Mouse (Mus musculus): Measurements from ENCODE around the gene Cd302.

GRCm38 (mm10) chr2:60288606-60289005, 4.3 kb upstream of the Cd302 start:
- TF ChIP-seq CTCF (IDR thresholded peaks at IDR 0.05; ENCODE audit: low read depth) (no peak), EP300 (IDR thresholded peaks at IDR 0.05; ENCODE audit: low read depth) (no peak)

All from liver, postnatal 0 days (tissue).